Mouse (Mus musculus) layer of hippocampus, postnatal 36 days (tissue): Measurements from ENCODE around the gene Tmem52. TPM values are rescaled to one million over a fixed set of nuclear protein-coding genes. Genes with fewer than 3 reads are reported as not detected.
"Not testable (repeated sequence)": the region's sequence is repeated elsewhere in the genome, so short reads cannot be mapped to it uniquely, and the experiment has no call there.

Experiments
- DNase-seq, 2 experiments: peaks; one replicate each; pipeline ENCODE4 v3.0.0; 2022
- total RNA-seq, 2 experiments: library from RNA; stranded (reverse); gene quantifications; 2 replicates each; pipeline ENCODE4 v1.2.3; 2021

Tmem52 gene
- total RNA-seq = 1 to 10 TPM; 2.0 to 6.6 TPM

GRCm38 (mm10) chr4:155468952-155469351 lies at the start of gene Tmem52:
Gene Tmem52 (plus strand): TSS chr4:155469114.
- DNase-seq = peak in 1 of 2 experiments; percentile 2

GRCm38 (mm10) chr4:155420137-155420536 lies 48.8 kb upstream of the Tmem52 start:
- DNase-seq = no peak

GRCm38 (mm10) chr4:155421412-155422370 lies 47.2 kb upstream of the Tmem52 start:
- not testable (repeated sequence) for DNase-seq

GRCm38 (mm10) chr4:155423988-155424387 lies 44.9 kb upstream of the Tmem52 start:
- no peak for DNase-seq

- DNase-seq = no peak
Measured at GRCm38 (mm10) chr4:155426272-155426671, 42.6 kb upstream of the Tmem52 start.

GRCm38 (mm10) chr4:155428442-155428841 lies 40.5 kb upstream of the Tmem52 start:
- DNase-seq = no peak

GRCm38 (mm10) chr4:155429202-155429601 lies 39.7 kb upstream of the Tmem52 start:
- no peak for DNase-seq

GRCm38 (mm10) chr4:155432358-155432757 lies 36.6 kb upstream of the Tmem52 start:
- no peak for DNase-seq

- DNase-seq = no peak
Measured at GRCm38 (mm10) chr4:155433993-155434392, 34.9 kb upstream of the Tmem52 start.

GRCm38 (mm10) chr4:155442808-155443207 lies 26.1 kb upstream of the Tmem52 start:
- DNase-seq = no peak

GRCm38 (mm10) chr4:155451597-155451996 lies 17.3 kb upstream of the Tmem52 start:
- DNase-seq = no peak

GRCm38 (mm10) chr4:155458575-155458974 lies 10.3 kb upstream of the Tmem52 start:
- no peak for DNase-seq

GRCm38 (mm10) chr4:155463050-155463449 lies 5.9 kb upstream of the Tmem52 start:
- DNase-seq = no peak

- no peak for DNase-seq
Measured at GRCm38 (mm10) chr4:155463611-155464010, 5.3 kb upstream of the Tmem52 start.

GRCm38 (mm10) chr4:155464061-155464460 lies 4.9 kb upstream of the Tmem52 start:
- no peak for DNase-seq

GRCm38 (mm10) chr4:155465607-155466006 lies 3.3 kb upstream of the Tmem52 start:
- no peak for DNase-seq

GRCm38 (mm10) chr4:155466080-155466479 lies 2.8 kb upstream of the Tmem52 start:
- DNase-seq = no peak

GRCm38 (mm10) chr4:155467237-155468010 lies 1.5 kb upstream of the Tmem52 start:
- DNase-seq = peak in 1 of 2 experiments; percentile 1

- peak; percentile 36 to 43 for DNase-seq
Measured at GRCm38 (mm10) chr4:155469590-155470262, 812 bp downstream of the Tmem52 start.

- no peak for DNase-seq
Measured at GRCm38 (mm10) chr4:155470263-155470953, 1.5 kb downstream of the Tmem52 start.

- DNase-seq = no peak
Measured at GRCm38 (mm10) chr4:155470997-155471396, 2.1 kb downstream of the Tmem52 start.

GRCm38 (mm10) chr4:155471406-155471805 lies 2.5 kb downstream of the Tmem52 start:
- peak in 1 of 2 experiments; percentile 1 for DNase-seq
